Mouse (Mus musculus) small intestine, adult 2 months (tissue): Measurements from ENCODE around the gene Itgb5.

Experiments
- CTCF ChIP-seq: fragments of 200-500 bp; IDR thresholded peaks from 2 replicates; pipeline ENCODE4 v1.5.1; 2012; ENCODE audit warnings: low read depth, mild to moderate bottlenecking, control low read depth, inconsistent platforms, low read length, moderate library complexity, mixed read lengths; ENCODE audit not compliant: insufficient replicate concordance, insufficient read length; ENCODE audit errors: extremely low read depth
- POLR2A ChIP-seq: fragments of 200-500 bp; IDR thresholded peaks from 2 replicates; pipeline ENCODE4 v1.6.1; 2012; ENCODE audit warnings: low read depth, mild to moderate bottlenecking, control low read depth, inconsistent platforms, low read length, moderate library complexity

DNA sequence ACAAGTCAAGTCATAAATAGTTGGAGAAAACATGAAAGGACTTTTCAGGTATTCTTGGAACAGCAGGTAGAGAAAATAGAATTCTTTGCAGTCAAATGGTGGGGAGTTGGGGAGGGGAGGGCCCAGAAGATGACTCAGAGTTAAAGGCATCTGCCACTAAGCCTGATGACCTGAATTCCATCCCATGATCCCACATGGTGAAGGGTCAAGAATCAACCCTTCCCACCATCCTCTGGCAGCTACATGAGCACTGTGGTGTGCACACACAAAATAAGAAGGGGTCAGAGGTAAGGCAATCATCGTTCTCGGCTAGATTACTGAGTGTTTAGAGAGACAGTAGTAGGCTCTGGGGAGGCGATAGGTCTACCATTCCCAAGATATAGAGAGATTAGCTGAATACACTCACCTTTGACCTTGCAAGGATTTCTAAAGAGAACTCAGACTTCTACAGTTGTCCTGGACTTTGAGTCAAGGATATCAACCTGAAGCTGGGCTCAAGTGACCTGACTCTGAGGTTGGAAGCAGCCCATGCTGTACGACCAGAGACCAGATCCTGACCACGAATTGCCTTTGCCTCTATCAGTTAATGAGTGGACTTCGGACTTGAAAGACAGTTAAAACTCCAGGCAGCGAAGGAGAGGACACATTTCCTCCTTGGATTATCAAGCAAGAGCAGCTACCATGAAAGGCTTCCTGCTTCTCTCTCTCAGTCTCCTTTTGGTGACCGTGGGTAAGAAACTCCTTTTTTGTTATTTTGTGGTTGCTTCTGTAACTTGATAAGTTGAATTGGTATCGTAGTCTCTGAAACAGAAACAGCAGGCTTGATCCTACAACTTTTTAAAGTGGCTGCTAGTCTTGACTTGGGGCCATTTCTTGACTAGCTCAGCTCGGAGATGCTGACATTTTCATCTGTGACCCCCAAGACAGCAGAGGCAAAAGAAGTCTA is 35.3 kb upstream of the Itgb5 start, which contains the start of gene Muc13:
- TF ChIP-seq CTCF (no peak), POLR2A (no peak)
